Mouse (Mus musculus): ENCODE data around the gene Creb5. TPM values are rescaled to one million over a fixed set of nuclear protein-coding genes. Genes with fewer than 3 reads are reported as not detected.

Creb5 gene
- polyA plus RNA-seq, 1 experiment from 2014 or later = 4.2 TPM

DNA sequence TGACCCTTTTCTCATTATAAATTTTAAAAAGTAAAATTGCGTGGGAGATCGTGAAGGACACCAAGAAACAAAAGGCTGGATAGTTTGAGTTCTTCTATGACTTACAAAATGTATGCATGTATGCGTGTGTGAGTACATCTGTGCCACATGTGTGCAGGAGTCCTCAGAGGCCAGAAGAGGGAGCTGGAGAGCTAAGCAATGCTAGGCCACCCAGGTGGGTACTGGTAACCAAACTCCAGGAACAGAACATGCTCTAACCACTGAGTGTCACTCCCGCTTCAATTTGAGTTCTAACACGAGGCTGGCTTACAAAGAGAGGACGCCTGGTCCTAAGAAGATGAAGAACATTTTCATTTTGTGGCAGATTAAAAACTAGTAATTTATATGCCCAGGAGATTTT is 203.8 kb downstream of the Creb5 start:
- ATAC-seq (ENCODE audit: low FRiP score) (no peak), DNase-seq (ENCODE audit: low spot score) (no peak)
- no peak overlapping the region for H3K4me3 ChIP-seq (replicated peaks; ENCODE audit: low read length)
- no peaks in the 10 kb centered on the region for H3K4me1 ChIP-seq (replicated peaks; ENCODE audit: control insufficient read depth, insufficient read depth, low read length)
- no peaks in the 10 kb centered on the region for H3K27me3 ChIP-seq (ENCODE audit: control insufficient read depth, insufficient read depth, low read length)
- H3K9ac ChIP-seq = no peak overlapping the region
- H3K27ac ChIP-seq = no peak overlapping the region
- no peaks in the 10 kb centered on the region for H3K36me3 ChIP-seq (replicated peaks; ENCODE audit: control insufficient read depth, insufficient read depth)
- WGBS = 95% methylated on average over 6 of the region's 6 CpGs
- no peak overlapping the region for H3K4me2 ChIP-seq (replicated peaks)
- no peaks in the 10 kb centered on the region for H3K9me3 ChIP-seq (ENCODE audit: control insufficient read depth, low read length)

- H3K9me3 ChIP-seq (ENCODE audit: control insufficient read depth, low read length) = no peaks in the 10 kb centered on the region
- no peak for DNase-seq (ENCODE audit: low spot score)
- WGBS = over 99% methylated on average over 4 of the region's 4 CpGs
- ATAC-seq (ENCODE audit: low FRiP score) = no peak
- H3K27ac ChIP-seq = no peak overlapping the region
- no peak overlapping the region for H3K4me2 ChIP-seq (replicated peaks)
- H3K27me3 ChIP-seq (ENCODE audit: control insufficient read depth, insufficient read depth, low read length) = no peaks in the 10 kb centered on the region
- H3K9ac ChIP-seq = no peak overlapping the region
- H3K4me3 ChIP-seq (replicated peaks; ENCODE audit: low read length) = no peak overlapping the region
- H3K36me3 ChIP-seq (replicated peaks; ENCODE audit: control insufficient read depth, insufficient read depth) = no peaks in the 10 kb centered on the region
- no peaks in the 10 kb centered on the region for H3K4me1 ChIP-seq (replicated peaks; ENCODE audit: control insufficient read depth, insufficient read depth, low read length)
These were observed 204.3 kb downstream of the Creb5 start for GRCm38 (mm10) chr6:53491331-53491730.

- no peaks in the 10 kb centered on the region for H3K27me3 ChIP-seq (ENCODE audit: control insufficient read depth, insufficient read depth, low read length)
- ATAC-seq (ENCODE audit: low FRiP score) (no peak), DNase-seq (ENCODE audit: low spot score) (no peak)
- no peak overlapping the region for H3K27ac ChIP-seq
- H3K4me1 ChIP-seq (replicated peaks; ENCODE audit: control insufficient read depth, insufficient read depth, low read length) = no peaks in the 10 kb centered on the region
- no peak overlapping the region for H3K4me3 ChIP-seq (replicated peaks; ENCODE audit: low read length)
- 62% methylated on average over 5 of the region's 5 CpGs for WGBS
- H3K9me3 ChIP-seq (ENCODE audit: control insufficient read depth, low read length) = no peaks in the 10 kb centered on the region
- H3K36me3 ChIP-seq (replicated peaks; ENCODE audit: control insufficient read depth, insufficient read depth) = no peaks in the 10 kb centered on the region
- no peak overlapping the region for H3K9ac ChIP-seq
- no peak overlapping the region for H3K4me2 ChIP-seq (replicated peaks)
These were observed 206.8 kb downstream of the Creb5 start for GRCm38 (mm10) chr6:53493864-53494263.

DNA sequence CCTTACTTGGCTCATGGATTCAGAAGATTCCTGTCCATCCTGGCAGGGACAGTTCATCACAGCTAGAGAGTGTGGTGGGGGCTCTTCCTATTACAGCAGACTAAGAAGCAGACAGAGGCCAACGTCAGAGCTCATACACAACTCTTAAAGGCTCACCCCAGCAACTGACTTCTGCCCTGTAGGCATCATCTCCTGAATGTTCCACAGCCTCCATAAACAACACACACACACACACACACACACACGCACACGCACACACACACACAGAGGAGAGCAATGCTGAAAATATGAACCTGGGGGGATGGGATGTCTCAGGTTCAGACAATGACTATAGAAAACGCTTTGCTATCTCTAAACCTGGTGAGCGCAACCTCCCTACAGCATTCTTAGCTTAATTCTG is 208.6 kb downstream of the Creb5 start:
- H3K4me2 ChIP-seq (replicated peaks) = no peak overlapping the region
- no peaks in the 10 kb centered on the region for H3K27me3 ChIP-seq (ENCODE audit: control insufficient read depth, insufficient read depth, low read length)
- WGBS = 88% methylated on average over 5 of the region's 5 CpGs
- no peaks in the 10 kb centered on the region for H3K9me3 ChIP-seq (ENCODE audit: control insufficient read depth, low read length)
- ATAC-seq (ENCODE audit: low FRiP score) (no peak), DNase-seq (ENCODE audit: low spot score) (no peak)
- no peaks in the 10 kb centered on the region for H3K4me1 ChIP-seq (replicated peaks; ENCODE audit: control insufficient read depth, insufficient read depth, low read length)
- H3K4me3 ChIP-seq (replicated peaks; ENCODE audit: low read length) = no peak overlapping the region
- no peaks in the 10 kb centered on the region for H3K36me3 ChIP-seq (replicated peaks; ENCODE audit: control insufficient read depth, insufficient read depth)
- no peak overlapping the region for H3K9ac ChIP-seq
- H3K27ac ChIP-seq = no peak overlapping the region

DNA sequence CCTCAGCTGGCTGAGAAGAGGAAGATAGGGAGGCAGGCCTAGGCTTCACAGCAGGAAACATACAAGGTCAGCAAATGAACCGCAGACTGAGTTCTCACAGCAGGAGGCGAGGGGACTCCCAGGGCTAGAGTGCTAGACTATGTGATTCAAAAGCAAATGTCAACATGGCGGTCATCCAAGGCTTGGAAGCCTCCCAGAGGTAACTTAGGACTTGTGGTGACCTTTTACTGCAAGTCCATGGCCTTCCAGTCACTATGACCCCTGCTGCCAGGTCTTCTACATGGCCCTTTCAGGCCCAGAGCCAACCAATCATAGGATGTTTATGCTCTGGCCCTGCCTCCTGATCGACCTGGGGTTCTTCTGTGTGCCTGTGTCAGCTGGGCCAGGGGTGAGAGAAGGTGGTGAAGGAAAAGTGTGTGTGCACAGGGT is 209.3 kb downstream of the Creb5 start:
- H3K4me2 ChIP-seq (replicated peaks) = no peak overlapping the region
- H3K27ac ChIP-seq = no peak overlapping the region
- ATAC-seq (ENCODE audit: low FRiP score) (no peak), DNase-seq (ENCODE audit: low spot score) (no peak)
- H3K9ac ChIP-seq = no peak overlapping the region
- no peak overlapping the region for H3K4me3 ChIP-seq (replicated peaks; ENCODE audit: low read length)
- H3K36me3 ChIP-seq (replicated peaks; ENCODE audit: control insufficient read depth, insufficient read depth) = no peaks in the 10 kb centered on the region
- no peaks in the 10 kb centered on the region for H3K4me1 ChIP-seq (replicated peaks; ENCODE audit: control insufficient read depth, insufficient read depth, low read length)
- 70% methylated on average over 4 of the region's 4 CpGs for WGBS
- no peaks in the 10 kb centered on the region for H3K9me3 ChIP-seq (ENCODE audit: control insufficient read depth, low read length)
- H3K27me3 ChIP-seq (ENCODE audit: control insufficient read depth, insufficient read depth, low read length) = no peaks in the 10 kb centered on the region

DNA sequence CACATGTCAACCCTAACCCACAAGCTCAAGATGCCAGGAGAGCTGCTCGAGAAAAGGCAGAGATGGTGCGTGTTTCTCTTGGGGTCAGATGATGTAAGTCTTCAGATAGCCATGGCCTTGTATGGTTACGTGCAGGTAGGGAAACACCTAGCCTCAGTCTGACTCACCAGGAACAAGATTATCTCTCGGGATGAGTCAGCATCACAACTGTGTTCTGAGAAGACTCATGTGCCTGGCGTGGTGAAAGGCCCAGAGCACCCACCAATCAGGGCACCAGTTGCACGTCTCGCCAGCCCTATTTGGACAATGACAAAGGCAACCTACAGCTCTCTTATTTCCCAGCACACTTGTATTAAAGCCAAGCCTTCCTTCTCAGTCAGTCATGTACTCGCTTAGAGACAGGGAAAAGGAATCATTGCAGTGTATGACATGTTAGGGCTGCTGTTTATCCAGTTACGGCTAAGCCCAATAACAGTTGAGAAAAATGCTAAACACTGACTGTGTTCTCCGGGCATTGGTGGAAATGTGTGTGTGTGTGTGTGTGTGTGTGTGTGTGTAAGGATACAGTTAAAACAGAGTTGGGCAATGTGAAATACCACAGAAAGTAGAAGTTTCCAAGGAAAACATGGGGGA is 210.9 kb downstream of the Creb5 start:
- Histone ChIP-seq H3K4me2 (replicated peaks) (no peak overlapping the region), H3K4me3 (replicated peaks; ENCODE audit: low read length) (no peak overlapping the region), H3K27ac (no peak overlapping the region), H3K27me3 (ENCODE audit: control insufficient read depth, insufficient read depth, low read length) (no peaks in the 10 kb centered on the region), H3K9me3 (ENCODE audit: control insufficient read depth, low read length) (no peaks in the 10 kb centered on the region), H3K36me3 (replicated peaks; ENCODE audit: control insufficient read depth, insufficient read depth) (no peaks in the 10 kb centered on the region), H3K9ac (no peak overlapping the region), H3K4me1 (replicated peaks; ENCODE audit: control insufficient read depth, insufficient read depth, low read length) (no peaks in the 10 kb centered on the region)
- no peak for ATAC-seq (ENCODE audit: low FRiP score)
- DNase-seq (ENCODE audit: low spot score) = no peak
- 89% methylated on average over 10 of the region's 10 CpGs for WGBS

- H3K4me2 ChIP-seq (replicated peaks) = no peak overlapping the region
- H3K4me1 ChIP-seq (replicated peaks; ENCODE audit: control insufficient read depth, insufficient read depth, low read length) = no peaks in the 10 kb centered on the region
- H3K27ac ChIP-seq = no peak overlapping the region
- ATAC-seq (ENCODE audit: low FRiP score) (no peak), DNase-seq (ENCODE audit: low spot score) (no peak)
- H3K9ac ChIP-seq = no peak overlapping the region
- WGBS = 79% methylated on average over 8 of the region's 8 CpGs
- 0 out of 2 replicates have a peak, but pooled peaks cover 4% of the 10 kb centered on the region for H3K9me3 ChIP-seq (ENCODE audit: control insufficient read depth, low read length)
- H3K36me3 ChIP-seq (replicated peaks; ENCODE audit: control insufficient read depth, insufficient read depth) = no peaks in the 10 kb centered on the region
- H3K27me3 ChIP-seq (ENCODE audit: control insufficient read depth, insufficient read depth, low read length) = no peaks in the 10 kb centered on the region
- H3K4me3 ChIP-seq (replicated peaks; ENCODE audit: low read length) = no peak overlapping the region
These were observed 212.7 kb downstream of the Creb5 start for GRCm38 (mm10) chr6:53499621-53500295.

DNA sequence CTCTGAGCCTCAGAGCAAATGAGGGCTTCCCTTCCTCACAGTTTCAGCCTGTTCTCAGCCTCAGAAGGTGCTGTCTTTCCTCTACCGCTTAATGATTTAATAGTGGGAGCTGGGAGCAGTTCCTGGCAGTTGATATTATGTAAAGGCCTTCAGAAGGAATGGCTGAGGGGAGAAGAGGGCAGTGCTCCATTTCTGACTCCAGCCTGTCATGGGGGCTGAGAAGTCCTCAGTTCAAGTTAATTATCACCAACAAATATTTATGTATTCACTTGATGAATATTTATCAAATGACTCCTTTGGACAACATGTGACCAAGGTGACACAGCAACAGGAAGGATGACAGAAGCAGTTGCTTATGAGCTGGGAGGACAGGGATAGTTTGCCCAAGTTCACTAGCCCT is 214.2 kb downstream of the Creb5 start:
- WGBS = 88% methylated on average over 1 of the region's 1 CpGs
- H3K9me3 ChIP-seq (ENCODE audit: control insufficient read depth, low read length) = 0 out of 2 replicates have a peak, but pooled peaks cover 4% of the 10 kb centered on the region

DNA sequence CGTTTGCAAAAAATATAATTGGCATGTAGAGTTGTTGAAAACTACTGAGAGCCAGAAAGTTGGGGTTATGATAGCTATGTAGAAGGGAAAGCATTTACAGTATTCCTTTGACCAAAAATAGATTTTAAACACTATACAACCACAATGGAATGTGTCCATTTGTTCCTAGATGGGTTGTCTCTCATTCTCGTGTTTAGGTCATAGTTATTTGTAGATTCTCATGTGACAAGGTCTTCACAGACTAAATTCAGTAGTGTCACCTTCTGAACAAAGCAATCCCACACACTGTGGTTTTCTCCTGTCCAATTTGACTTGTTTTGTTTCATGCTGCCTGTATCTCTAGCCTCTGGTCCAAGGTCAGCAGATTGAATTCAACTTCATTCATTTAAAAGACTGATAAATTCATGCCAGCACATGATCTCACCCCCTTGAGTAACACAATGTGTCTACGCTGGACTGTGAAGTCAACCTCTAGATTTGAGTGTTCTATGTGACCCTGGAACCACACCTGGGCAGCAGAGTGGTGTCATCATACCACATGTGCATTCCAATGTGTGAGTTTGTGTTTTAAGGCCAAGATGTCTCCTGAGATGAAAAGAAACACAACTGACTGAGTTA is 220.0 kb downstream of the Creb5 start:
- Histone ChIP-seq H3K9me3 (ENCODE audit: control insufficient read depth, low read length) (0 out of 2 replicates have a peak, but pooled peaks cover 4% of the 10 kb centered on the region), H3K27ac (no peak overlapping the region), H3K27me3 (ENCODE audit: control insufficient read depth, insufficient read depth, low read length) (no peaks in the 10 kb centered on the region), H3K4me3 (replicated peaks; ENCODE audit: low read length) (no peak overlapping the region), H3K4me2 (replicated peaks) (no peak overlapping the region), H3K4me1 (replicated peaks; ENCODE audit: control insufficient read depth, insufficient read depth, low read length) (no peaks in the 10 kb centered on the region), H3K9ac (no peak overlapping the region), H3K36me3 (replicated peaks; ENCODE audit: control insufficient read depth, insufficient read depth) (no peaks in the 10 kb centered on the region)
- WGBS = 86% methylated on average over 3 of the region's 3 CpGs
- ATAC-seq (ENCODE audit: low FRiP score) = no peak
- no peak for DNase-seq (ENCODE audit: low spot score)

More for the DNA sequence above, 214.2 kb downstream of the Creb5 start:
- no peak overlapping the region for H3K27ac ChIP-seq
- no peak overlapping the region for H3K9ac ChIP-seq
- DNase-seq (ENCODE audit: low spot score) (no peak), ATAC-seq (ENCODE audit: low FRiP score) (no peak)
- H3K36me3 ChIP-seq (replicated peaks; ENCODE audit: control insufficient read depth, insufficient read depth) = no peaks in the 10 kb centered on the region
- no peak overlapping the region for H3K4me2 ChIP-seq (replicated peaks)
- H3K4me3 ChIP-seq (replicated peaks; ENCODE audit: low read length) = no peak overlapping the region
- H3K27me3 ChIP-seq (ENCODE audit: control insufficient read depth, insufficient read depth, low read length) = no peaks in the 10 kb centered on the region
- H3K4me1 ChIP-seq (replicated peaks; ENCODE audit: control insufficient read depth, insufficient read depth, low read length) = no peaks in the 10 kb centered on the region

Measured in hindbrain, embryonic 14.5 days (tissue).